Mouse (Mus musculus): ENCODE results near the gene Ctbs. TPM values are rescaled to one million over a fixed set of nuclear protein-coding genes. Genes with fewer than 3 reads are reported as not detected.
A peak's percentile ranks its signal among the peaks of the same experiment; 100 is the strongest.

The Ctbs gene
- total and polyA plus RNA-seq, 2 experiments: 2.5 to 20.0 TPM

DNA sequence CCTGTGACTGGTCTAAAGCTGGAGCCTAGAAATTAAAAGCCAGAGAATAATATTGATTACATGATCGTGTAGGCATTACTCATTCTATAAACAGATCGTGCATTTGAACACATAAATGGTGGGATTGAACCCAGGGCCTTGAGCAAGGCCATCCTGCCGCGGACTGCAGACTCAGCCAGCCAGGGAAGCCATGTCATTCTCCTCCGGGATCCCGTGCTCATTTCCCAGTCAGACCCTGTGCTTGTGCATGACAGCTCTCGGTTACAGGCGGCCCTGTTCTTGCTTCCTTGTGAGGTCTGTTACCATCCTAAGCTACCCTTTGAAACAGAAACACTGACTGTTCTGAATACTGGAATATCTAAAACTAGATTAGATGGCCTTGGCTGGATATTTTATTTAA lies 14.9 kb upstream of the Ctbs start:
- Histone ChIP-seq H3K9ac (ENCODE audit: low read depth, low read length) (no peak overlapping the region), H3K36me3 (ENCODE audit: control insufficient read depth, insufficient read depth, low read length) (peaks cover 8% of the 10 kb centered on the region), H3K4me3 (ENCODE audit: insufficient read depth, low read depth, low read length) (no peak overlapping the region), H3K4me1 (ENCODE audit: control insufficient read depth, insufficient read depth, low read length) (no peaks in the 10 kb centered on the region), H3K27me3 (ENCODE audit: control insufficient read depth, insufficient read depth, low read length) (no peaks in the 10 kb centered on the region), H3K27ac (replicated peaks; ENCODE audit: insufficient read depth, low read depth, low read length) (no peak overlapping the region), H3K79me2 (ENCODE audit: control insufficient read depth, insufficient read depth, low read length) (no peaks in the 10 kb centered on the region)
- no peak for TF ChIP-seq CTCF (IDR thresholded peaks at IDR 0.05; ENCODE audit: low read depth, low read length)
- no peak for TF ChIP-seq POLR2A (IDR thresholded peaks at IDR 0.05; ENCODE audit: extremely low read depth, insufficient read depth, low read length)
- DNase-seq (ENCODE audit: extremely low read depth, low read depth, low spot score): no peak
- WGBS: 93% methylated on average over 8 of the region's 8 CpGs

DNA sequence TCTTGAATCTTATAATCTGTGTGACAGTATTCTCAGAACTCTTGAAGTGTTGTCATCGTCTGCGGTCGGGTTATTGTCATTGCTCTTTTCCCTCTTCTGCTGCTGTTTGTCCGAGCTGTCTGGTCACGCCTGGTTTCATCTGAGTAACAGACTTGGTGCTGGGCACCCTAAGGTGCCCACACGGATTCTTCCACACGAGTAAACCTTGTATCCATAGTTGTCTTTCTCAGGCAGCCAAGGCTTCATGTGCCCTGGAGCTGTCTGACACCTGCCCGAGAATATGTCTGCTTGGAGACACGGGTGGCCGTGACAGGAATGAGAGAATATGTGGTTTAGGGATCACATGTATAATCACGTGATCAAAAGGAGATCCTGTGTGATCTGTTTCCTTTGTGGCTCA lies 14.1 kb upstream of the Ctbs start:
- Histone ChIP-seq H3K9ac (ENCODE audit: low read depth, low read length) (no peak overlapping the region), H3K36me3 (ENCODE audit: control insufficient read depth, insufficient read depth, low read length) (peaks cover 8% of the 10 kb centered on the region), H3K79me2 (ENCODE audit: control insufficient read depth, insufficient read depth, low read length) (no peaks in the 10 kb centered on the region), H3K4me1 (ENCODE audit: control insufficient read depth, insufficient read depth, low read length) (no peaks in the 10 kb centered on the region), H3K27me3 (ENCODE audit: control insufficient read depth, insufficient read depth, low read length) (no peaks in the 10 kb centered on the region), H3K27ac (replicated peaks; ENCODE audit: insufficient read depth, low read depth, low read length) (no peak overlapping the region), H3K4me3 (ENCODE audit: insufficient read depth, low read depth, low read length) (no peak overlapping the region)
- DNase-seq (ENCODE audit: extremely low read depth, low read depth, low spot score): no peak
- TF ChIP-seq POLR2A (IDR thresholded peaks at IDR 0.05; ENCODE audit: extremely low read depth, insufficient read depth, low read length) (no peak), CTCF (IDR thresholded peaks at IDR 0.05; ENCODE audit: low read depth, low read length) (no peak)
- WGBS: 95% methylated on average over 11 of the region's 11 CpGs

DNA sequence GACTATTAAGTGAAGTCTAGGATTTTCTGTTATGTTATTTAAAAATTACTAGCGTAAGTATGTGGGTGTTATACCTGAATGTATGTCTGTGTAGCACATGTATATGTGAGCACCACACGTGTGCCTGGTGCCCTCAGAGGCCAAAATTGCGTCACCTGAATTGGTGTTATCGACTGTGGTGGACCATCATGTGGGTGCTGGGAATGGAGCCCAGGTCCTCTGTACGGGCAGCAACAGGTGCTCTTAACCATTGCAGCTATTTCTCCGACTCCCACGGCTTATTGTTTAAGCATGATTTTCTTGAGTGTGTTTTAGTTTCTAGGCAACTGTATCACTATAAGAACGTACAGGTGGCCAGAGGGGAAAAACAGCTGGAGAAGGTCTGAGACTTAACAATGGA lies 13.5 kb upstream of the Ctbs start:
- Histone ChIP-seq H3K79me2 (ENCODE audit: control insufficient read depth, insufficient read depth, low read length) (no peaks in the 10 kb centered on the region), H3K27ac (replicated peaks; ENCODE audit: insufficient read depth, low read depth, low read length) (no peak overlapping the region), H3K4me1 (ENCODE audit: control insufficient read depth, insufficient read depth, low read length) (no peaks in the 10 kb centered on the region), H3K4me3 (ENCODE audit: insufficient read depth, low read depth, low read length) (no peak overlapping the region), H3K27me3 (ENCODE audit: control insufficient read depth, insufficient read depth, low read length) (no peaks in the 10 kb centered on the region), H3K36me3 (ENCODE audit: control insufficient read depth, insufficient read depth, low read length) (peaks cover 7% of the 10 kb centered on the region), H3K9ac (ENCODE audit: low read depth, low read length) (no peak overlapping the region)
- no peak for DNase-seq (ENCODE audit: extremely low read depth, low read depth, low spot score)
- 95% methylated on average over 8 of the region's 8 CpGs for WGBS
- TF ChIP-seq CTCF (IDR thresholded peaks at IDR 0.05; ENCODE audit: low read depth, low read length) (no peak), POLR2A (IDR thresholded peaks at IDR 0.05; ENCODE audit: extremely low read depth, insufficient read depth, low read length) (no peak)

DNA sequence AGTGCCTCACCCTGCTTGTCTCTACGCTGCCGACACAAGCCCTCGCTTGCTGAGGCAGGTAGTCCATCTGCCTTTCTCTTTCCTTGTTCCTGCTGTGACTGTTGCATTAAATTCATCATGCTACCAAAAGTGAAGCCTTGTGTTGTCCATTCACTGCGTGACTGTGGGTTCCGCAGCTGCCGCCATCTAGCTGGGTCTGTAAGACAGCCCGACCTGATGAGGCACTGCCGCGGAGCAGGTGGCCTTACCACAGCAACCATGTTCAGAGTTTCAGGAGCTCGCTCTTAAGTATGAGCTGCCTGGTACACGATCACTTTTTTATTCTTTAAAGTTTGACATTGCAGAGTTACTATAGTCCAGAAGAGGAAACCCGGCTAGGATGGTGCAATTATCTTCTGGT lies 9.6 kb upstream of the Ctbs start:
- Histone ChIP-seq H3K36me3 (ENCODE audit: control insufficient read depth, insufficient read depth, low read length) (peaks cover 7% of the 10 kb centered on the region), H3K4me3 (ENCODE audit: insufficient read depth, low read depth, low read length) (no peak overlapping the region), H3K79me2 (ENCODE audit: control insufficient read depth, insufficient read depth, low read length) (no peaks in the 10 kb centered on the region), H3K27me3 (ENCODE audit: control insufficient read depth, insufficient read depth, low read length) (no peaks in the 10 kb centered on the region), H3K9ac (ENCODE audit: low read depth, low read length) (no peak overlapping the region), H3K4me1 (ENCODE audit: control insufficient read depth, insufficient read depth, low read length) (peaks cover 7% of the 10 kb centered on the region; the same call in 1 of the 2 replicates), H3K27ac (replicated peaks; ENCODE audit: insufficient read depth, low read depth, low read length) (no peak overlapping the region)
- 96% methylated on average over 12 of the region's 12 CpGs for whole genome bisulfite sequencing
- no peak for DNase-seq (ENCODE audit: extremely low read depth, low read depth, low spot score)
- TF ChIP-seq CTCF (IDR thresholded peaks at IDR 0.05; ENCODE audit: low read depth, low read length) (no peak), POLR2A (IDR thresholded peaks at IDR 0.05; ENCODE audit: extremely low read depth, insufficient read depth, low read length) (no peak)

DNA sequence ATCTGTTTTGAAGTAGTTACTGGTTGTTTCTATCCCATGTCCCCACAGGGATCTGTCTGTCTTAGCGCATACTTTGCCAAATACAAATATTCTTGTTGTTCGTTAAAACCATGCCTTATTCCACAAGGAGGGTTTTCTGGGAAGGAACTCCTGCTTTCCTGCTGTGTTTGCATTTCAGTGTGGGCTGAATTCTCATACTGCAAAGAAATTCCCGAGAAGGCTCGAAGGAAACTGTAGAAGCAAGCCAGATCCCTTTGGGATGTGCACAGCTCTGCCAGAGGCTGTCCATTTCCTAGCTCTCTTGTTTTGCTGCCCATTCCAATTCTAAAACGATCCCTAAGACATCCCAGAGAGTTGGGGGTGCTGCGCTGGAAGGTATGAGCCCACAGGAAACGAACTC lies 9.2 kb upstream of the Ctbs start:
- H3K27ac ChIP-seq (replicated peaks; ENCODE audit: insufficient read depth, low read depth, low read length): no peak overlapping the region
- H3K4me1 ChIP-seq (ENCODE audit: control insufficient read depth, insufficient read depth, low read length): peaks cover 7% of the 10 kb centered on the region; the same call in 1 of the 2 replicates
- WGBS: 90% methylated on average over 7 of the region's 7 CpGs
- no peak for DNase-seq (ENCODE audit: extremely low read depth, low read depth, low spot score)
- TF ChIP-seq POLR2A (IDR thresholded peaks at IDR 0.05; ENCODE audit: extremely low read depth, insufficient read depth, low read length) (no peak), CTCF (IDR thresholded peaks at IDR 0.05; ENCODE audit: low read depth, low read length) (no peak)
- no peaks in the 10 kb centered on the region for H3K27me3 ChIP-seq (ENCODE audit: control insufficient read depth, insufficient read depth, low read length)
- H3K9ac ChIP-seq (ENCODE audit: low read depth, low read length): no peak overlapping the region
- H3K79me2 ChIP-seq (ENCODE audit: control insufficient read depth, insufficient read depth, low read length): no peaks in the 10 kb centered on the region
- H3K36me3 ChIP-seq (ENCODE audit: control insufficient read depth, insufficient read depth, low read length): peaks cover 7% of the 10 kb centered on the region
- H3K4me3 ChIP-seq (ENCODE audit: insufficient read depth, low read depth, low read length): no peak overlapping the region

DNA sequence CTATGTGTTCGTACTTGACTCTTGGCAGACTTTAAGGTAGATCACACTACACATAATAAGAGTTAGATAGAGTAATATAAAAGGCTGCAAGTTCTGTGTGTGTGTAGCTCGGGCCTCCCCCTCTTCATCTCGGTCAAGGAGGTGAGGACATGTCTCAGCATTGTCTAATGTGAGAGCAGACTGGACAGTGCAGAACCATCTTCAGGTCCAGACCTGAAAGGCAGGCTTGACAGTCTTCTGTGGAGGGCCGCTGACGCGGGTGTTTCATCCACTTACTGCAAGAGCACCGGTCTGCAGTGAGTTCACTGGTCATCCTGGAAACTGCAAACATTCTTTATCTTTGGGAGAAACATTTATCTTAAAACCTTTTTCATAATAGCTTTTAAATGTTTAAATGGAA lies 7.1 kb upstream of the Ctbs start:
- DNase-seq (ENCODE audit: extremely low read depth, low read depth, low spot score): peak; percentile 19
- Histone ChIP-seq H3K9ac (ENCODE audit: low read depth, low read length) (no peak overlapping the region), H3K4me3 (ENCODE audit: insufficient read depth, low read depth, low read length) (no peak overlapping the region), H3K27me3 (ENCODE audit: control insufficient read depth, insufficient read depth, low read length) (no peaks in the 10 kb centered on the region), H3K4me1 (ENCODE audit: control insufficient read depth, insufficient read depth, low read length) (peaks cover 7% of the 10 kb centered on the region; the same call in 1 of the 2 replicates), H3K36me3 (ENCODE audit: control insufficient read depth, insufficient read depth, low read length) (peaks cover 1% of the 10 kb centered on the region; the same call in 1 of the 2 replicates), H3K27ac (replicated peaks; ENCODE audit: insufficient read depth, low read depth, low read length) (no peak overlapping the region; the same call in 1 of the 2 replicates), H3K79me2 (ENCODE audit: control insufficient read depth, insufficient read depth, low read length) (no peaks in the 10 kb centered on the region)
- WGBS: 84% methylated on average over 7 of the region's 7 CpGs
- no peak for TF ChIP-seq CTCF (IDR thresholded peaks at IDR 0.05; ENCODE audit: low read depth, low read length)
- TF ChIP-seq POLR2A (IDR thresholded peaks at IDR 0.05; ENCODE audit: extremely low read depth, insufficient read depth, low read length): no peak

All from liver, adult 2 months (tissue).